Mouse (Mus musculus) heart, adult 2 months (tissue): ENCODE results near the gene Ppp1r18.
A peak's percentile ranks its signal among the peaks of the same experiment; 100 is the strongest.

Experiments used
- CTCF ChIP-seq: fragments of 200-600 bp; IDR thresholded peaks from 2 replicates; pipeline ENCODE4 v1.8.1; 2022; ENCODE audit warnings: antibody characterized with exemption, mild to moderate bottlenecking, moderate library complexity
- POLR2A ChIP-seq: fragments of 200-500 bp; IDR thresholded peaks from 2 replicates; pipeline ENCODE4 v1.6.1; 2011; ENCODE audit warnings: mild to moderate bottlenecking, low read depth, low read length, control low read depth; ENCODE audit not compliant: insufficient read depth

- TF ChIP-seq CTCF (no peak), POLR2A (peak; percentile 72)
These were observed 963 bp downstream of the Ppp1r18 start for GRCm38 (mm10) chr17:35866281-35866831.
